11 mouse cellular contexts compared by ENCODE assay signal in the genomic region with DNA sequence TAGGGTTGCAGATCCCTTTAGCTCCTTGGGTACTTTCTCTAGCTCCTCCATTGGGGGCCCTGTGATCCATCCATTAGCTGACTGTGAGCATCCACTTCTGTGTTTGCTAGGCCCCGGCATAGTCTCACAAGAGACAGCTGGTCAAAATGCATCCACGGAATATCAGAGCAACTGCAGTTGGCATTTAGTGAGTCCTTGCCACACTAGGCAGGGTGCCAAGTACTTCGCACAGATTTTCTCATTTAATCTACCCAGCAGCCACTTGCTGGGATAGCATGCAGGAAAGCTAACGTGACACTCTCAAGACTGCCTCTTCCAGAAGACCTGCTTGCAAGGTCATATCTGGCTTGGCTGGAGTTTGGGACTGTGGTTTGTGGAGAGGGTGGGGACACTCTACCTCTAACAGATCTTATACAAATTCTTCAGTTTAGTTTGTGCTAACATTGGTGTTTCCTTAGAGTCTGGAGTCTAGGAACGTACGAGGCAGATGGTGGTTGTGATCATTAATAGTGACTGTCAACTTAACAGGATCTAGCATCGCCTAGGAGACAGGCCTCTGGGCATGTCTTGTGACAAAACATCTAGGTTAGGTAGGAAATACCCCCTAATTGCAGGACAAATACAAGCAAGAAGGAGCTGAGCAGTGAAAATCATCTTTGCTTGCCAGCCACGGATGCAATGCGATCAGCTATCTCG.
A peak's percentile ranks its signal among the peaks of the same experiment; 100 is the strongest.
DNase-seq lines count a peak whose midpoint lies in the region; ATAC-seq and TF ChIP-seq lines count a peak whose summit lies in the region.
"Had no signal": no experiment of that assay in that cellular context is flagged by ENCODE, and none has a peak within 500 bp of the region (broad histone marks: within the 10 kb centered on the region; RNA-seq: fewer than 3 reads in every experiment).

No protein-coding gene starts in this region.

- no peaks in the 10 kb centered on the region for H3K27me3 ChIP-seq in lung, postnatal 0 days (replicated peaks; ENCODE audit: insufficient read depth, low read length)
- H3K27me3 ChIP-seq in forebrain, postnatal 0 days (ENCODE audit: insufficient read depth, low read length): no peaks in the 10 kb centered on the region
- H3K27me3 ChIP-seq: heart, embryonic 13.5 days; liver, embryonic 15.5 days; midbrain, embryonic 12.5 days had no signal

- no peaks in the 10 kb centered on the region for H3K9me3 ChIP-seq in lung, postnatal 0 days (ENCODE audit: low read length)
- no peaks in the 10 kb centered on the region for H3K9me3 ChIP-seq in forebrain, postnatal 0 days (ENCODE audit: low read length)
- H3K9me3 ChIP-seq: heart, embryonic 13.5 days; liver, embryonic 15.5 days; midbrain, embryonic 12.5 days had no signal

- no peak for TF ChIP-seq EP300 in lung, postnatal 0 days (IDR thresholded peaks at IDR 0.05)

- no peaks in the 10 kb centered on the region for H3K4me1 ChIP-seq in lung, postnatal 0 days (ENCODE audit: insufficient read depth, low read depth, low read length)
- 0 out of 2 replicates have a peak, but pooled peaks cover 4% of the 10 kb centered on the region for H3K4me1 ChIP-seq in forebrain, postnatal 0 days (ENCODE audit: insufficient read depth)
- H3K4me1 ChIP-seq: liver, embryonic 15.5 days; midbrain, embryonic 12.5 days had no signal

- peak; percentile 50 for DNase-seq in adrenal gland, adult 2 months
- no peak for DNase-seq in adrenal gland, adult 18-20 months (ENCODE audit: low spot score in 2 of 2)
- DNase-seq in lung, adult 18-20 months: peak; percentile 22 to 49
- DNase-seq in lung, postnatal 0 days (ENCODE audit: low spot score): no peak
- DNase-seq in forebrain, postnatal 0 days: peak; percentile 82
- DNase-seq in B cell, adult 2 months: no peak
- no peak for DNase-seq in liver

- 71% methylated on average over 10 of the region's 10 CpGs for WGBS in lung, postnatal 0 days
- WGBS in forebrain, postnatal 0 days: 45% methylated on average over 10 of the region's 10 CpGs

- H3K36me3 ChIP-seq in lung, postnatal 0 days (ENCODE audit: insufficient read depth, low read length): no peaks in the 10 kb centered on the region
- no peaks in the 10 kb centered on the region for H3K36me3 ChIP-seq in forebrain, postnatal 0 days (ENCODE audit: insufficient read depth)
- H3K36me3 ChIP-seq: heart, embryonic 13.5 days; liver, embryonic 15.5 days had no signal

- no peak for ATAC-seq in lung, postnatal 0 days
- ATAC-seq in cerebellum, adult (ENCODE audit: insufficient number of reproducible peaks, low FRiP score, low TSS enrichment): peak; percentile 34
- ATAC-seq in forebrain, postnatal 0 days: peak; percentile 81

- H3K4me2 ChIP-seq in lung, postnatal 0 days (replicated peaks; ENCODE audit: low read depth, low read length): no peak overlapping the region
- no peak overlapping the region for H3K4me2 ChIP-seq in forebrain, postnatal 0 days (ENCODE audit: low read depth)
- H3K4me2 ChIP-seq: heart, embryonic 13.5 days; liver, embryonic 15.5 days; midbrain, embryonic 12.5 days had no signal

- H3K9ac ChIP-seq in lung, postnatal 0 days (replicated peaks; ENCODE audit: low read depth): no peak overlapping the region
- no peak overlapping the region for H3K9ac ChIP-seq in forebrain, postnatal 0 days
- H3K9ac ChIP-seq: heart, embryonic 13.5 days; liver, embryonic 15.5 days; midbrain, embryonic 12.5 days had no signal

- TF ChIP-seq CTCF in lung, postnatal 0 days (IDR thresholded peaks at IDR 0.05): no peak
- TF ChIP-seq CTCF in forebrain, postnatal 0 days (IDR thresholded peaks at IDR 0.05; ENCODE audit: low read depth): no peak

- H3K27ac ChIP-seq in lung, postnatal 0 days (ENCODE audit: low read length): no peak overlapping the region
- H3K27ac ChIP-seq in forebrain, postnatal 0 days (ENCODE audit: low read depth, low read length): peak overlapping the region; percentile 35; the same call in 1 of the 2 replicates
- H3K27ac ChIP-seq: heart, embryonic 13.5 days; liver, embryonic 15.5 days; midbrain, embryonic 12.5 days had no signal

- no peak overlapping the region for H3K4me3 ChIP-seq in lung, postnatal 0 days (ENCODE audit: low read depth, low read length)
- H3K4me3 ChIP-seq in forebrain, postnatal 0 days (ENCODE audit: low read depth, low read length): no peak overlapping the region
- H3K4me3 ChIP-seq: heart, embryonic 13.5 days; liver, embryonic 15.5 days; midbrain, embryonic 12.5 days had no signal

Comparison
In these comparisons a context has a peak if more than half of its experiments do, and no peak if none do; other contexts are left out.
1. DNase-seq: peak in adrenal gland, adult 2 months (single experiment), lung, adult 18-20 months (2 of 2) and forebrain, postnatal 0 days (single experiment); none in adrenal gland, adult 18-20 months (0 of 2), lung, postnatal 0 days (single experiment), B cell, adult 2 months (0 of 2) and liver (single experiment).